Mouse (Mus musculus): ENCODE measurements around the gene C87436.

The C87436 gene

DNA sequence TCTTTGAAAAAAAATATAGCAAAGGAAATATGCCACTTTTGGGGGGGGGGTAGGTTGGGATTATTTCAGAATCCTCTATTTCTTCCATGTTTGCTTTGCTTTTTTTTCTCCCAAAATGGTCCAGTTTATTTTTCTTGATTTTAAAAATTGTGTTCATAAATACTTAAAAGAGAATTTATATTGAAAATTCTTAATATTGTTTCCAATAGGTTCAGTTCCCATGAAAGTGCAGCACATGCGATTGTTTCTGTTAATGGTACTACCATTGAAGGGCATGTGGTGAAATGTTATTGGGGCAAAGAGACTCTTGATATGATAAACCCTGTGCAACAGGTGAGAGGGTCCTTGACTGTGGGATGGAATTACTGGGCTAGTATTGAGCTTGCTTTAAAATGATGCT lies 11.8 kb upstream of the C87436 start, which contains the start of gene Gm44790:
Gm44790 (plus strand) TSS at position 301 of the 400 bp plus-strand sequence.
- no peak for DNase-seq (ENCODE audit: extremely low spot score)

DNA sequence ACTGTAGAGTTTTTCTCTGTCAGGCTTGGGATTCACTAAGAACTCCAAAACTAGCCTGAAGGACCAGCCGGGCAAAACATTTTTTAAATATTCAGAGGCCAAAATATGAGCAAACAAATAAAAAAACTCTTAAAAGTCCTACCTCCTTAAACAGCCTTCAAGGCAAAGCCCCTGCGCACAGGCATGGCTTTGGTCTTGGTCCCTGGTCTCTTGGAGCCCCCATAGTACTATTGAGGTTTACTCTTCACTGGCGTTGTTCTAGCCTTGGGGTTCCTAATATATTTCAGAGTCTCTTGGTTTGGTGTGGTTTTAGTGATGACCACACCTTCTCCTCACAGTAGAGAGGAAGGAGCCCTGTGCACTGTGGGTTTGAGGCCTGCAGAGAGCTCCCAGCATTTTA lies 6.6 kb upstream of the C87436 start:
- DNase-seq (ENCODE audit: extremely low spot score), result no peak

DNA sequence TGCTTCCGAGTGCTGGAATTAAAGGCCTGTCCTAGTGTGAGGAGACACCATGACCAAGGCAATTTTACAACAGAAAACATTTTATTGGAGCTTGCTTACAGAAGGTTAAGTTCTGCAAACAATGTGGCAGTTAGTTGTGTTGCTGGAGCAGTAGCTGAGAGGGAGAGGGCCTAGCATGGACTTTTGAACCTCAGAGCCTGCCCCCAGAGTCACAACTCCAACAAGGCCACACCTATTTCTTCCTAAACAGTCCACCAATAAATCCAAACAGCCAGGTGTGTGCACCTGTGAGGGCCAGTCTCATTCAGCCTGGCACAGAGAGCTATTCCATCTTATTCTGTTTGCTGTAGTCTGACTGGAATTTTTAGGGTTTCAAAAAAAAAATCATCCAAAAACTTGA lies 4.5 kb upstream of the C87436 start:
- DNase-seq (ENCODE audit: extremely low spot score), result no peak

DNA sequence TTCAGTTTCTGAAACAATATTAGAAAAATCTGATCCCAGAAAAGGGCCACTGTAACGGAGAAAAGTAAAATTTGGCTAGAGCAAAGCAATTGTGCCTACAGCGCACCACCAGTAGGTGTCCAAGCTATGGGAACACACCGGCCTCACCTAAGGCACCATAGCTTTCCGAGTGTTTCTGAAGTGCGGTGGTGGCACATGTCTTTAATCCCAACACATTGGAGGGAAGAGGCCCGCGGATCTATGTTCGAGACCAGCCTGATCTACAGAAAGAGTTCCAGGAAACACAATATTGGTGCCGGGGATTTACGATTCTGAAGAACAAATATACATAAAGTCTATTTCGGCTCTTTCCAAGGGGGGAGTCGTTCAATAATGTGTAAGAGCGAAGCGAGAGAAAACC lies 463 bp upstream of the C87436 start:
- peak; percentile 66 for DNase-seq (ENCODE audit: extremely low spot score)

DNA sequence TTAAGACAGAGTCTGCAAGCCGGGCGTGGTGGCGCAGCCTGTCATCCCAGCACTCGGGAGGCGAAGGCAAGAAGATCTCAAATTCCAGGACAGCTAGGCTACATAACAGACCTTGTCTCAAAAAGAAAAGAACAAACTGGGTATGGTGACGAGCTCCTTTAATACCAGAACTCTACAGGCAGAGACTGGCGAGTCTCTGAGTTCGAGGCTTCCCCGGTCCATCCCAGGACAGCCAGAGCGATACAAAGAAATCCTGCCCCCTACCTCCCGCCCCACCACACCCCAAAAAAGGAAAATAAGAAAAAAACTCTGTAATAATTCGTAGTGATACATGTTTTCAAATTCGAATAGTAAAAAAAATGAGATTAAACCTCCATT lies 934 bp downstream of the C87436 start:
- DNase-seq (ENCODE audit: extremely low spot score), result no peak

DNA sequence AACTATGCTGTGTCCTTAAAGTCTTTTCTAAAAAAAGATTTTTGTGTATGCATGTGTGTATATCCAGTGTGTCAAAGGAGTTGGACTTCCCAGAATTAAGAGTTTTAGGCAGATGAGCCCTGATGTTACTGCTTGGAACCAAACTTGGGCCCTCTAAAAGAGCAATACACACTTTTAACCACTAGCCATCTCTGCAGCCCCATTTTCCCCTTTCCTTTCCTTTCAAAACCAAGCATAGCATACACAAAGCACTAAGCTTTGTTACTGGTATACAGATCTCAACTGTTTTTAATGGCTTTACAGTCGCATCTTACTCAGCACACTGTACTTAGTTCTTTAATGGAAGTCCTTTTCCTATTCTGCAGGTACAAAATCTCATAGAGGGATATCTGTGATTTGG lies 1.4 kb downstream of the C87436 start:
- no peak for DNase-seq (ENCODE audit: extremely low spot score)

DNA sequence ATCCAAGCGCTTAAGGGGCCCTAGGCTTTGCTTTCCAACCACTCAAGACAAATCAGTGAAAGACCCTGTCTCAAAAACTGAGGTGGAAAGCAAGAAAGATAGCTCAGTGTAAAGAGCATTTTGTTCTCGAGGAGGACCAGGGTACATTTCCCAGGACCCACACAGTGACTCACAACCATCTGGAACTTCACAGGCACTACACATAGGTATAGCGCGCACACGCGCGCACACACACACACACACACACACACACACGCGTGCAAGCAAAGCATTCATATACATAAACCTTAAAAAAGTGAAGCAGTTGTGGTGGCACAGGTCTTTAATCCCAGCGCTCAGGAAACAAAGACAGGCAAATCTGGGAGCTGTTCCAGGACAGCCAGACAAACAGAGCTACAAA lies 3.4 kb downstream of the C87436 start:
- DNase-seq (ENCODE audit: extremely low spot score), result no peak

DNA sequence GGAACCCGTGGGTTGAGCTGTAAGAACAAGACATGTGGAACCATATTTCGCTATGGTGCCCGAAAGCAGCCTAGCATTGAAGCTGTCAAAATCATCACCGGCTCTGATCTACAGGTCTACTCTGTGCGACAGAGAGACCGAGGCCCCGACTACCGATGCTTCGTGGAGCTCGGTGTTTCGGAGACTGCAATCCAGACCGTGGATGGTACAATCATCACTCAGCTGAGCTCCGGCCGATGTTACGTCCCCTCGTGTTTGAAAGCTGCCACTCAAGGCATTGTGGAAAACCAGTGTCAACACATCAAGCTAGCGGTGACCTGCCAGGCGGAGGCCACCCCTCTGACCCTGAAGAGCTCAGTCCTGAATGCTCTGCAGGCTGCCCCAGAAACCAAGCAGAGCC lies 7.4 kb downstream of the C87436 start:
- no peak for DNase-seq (ENCODE audit: extremely low spot score)

DNA sequence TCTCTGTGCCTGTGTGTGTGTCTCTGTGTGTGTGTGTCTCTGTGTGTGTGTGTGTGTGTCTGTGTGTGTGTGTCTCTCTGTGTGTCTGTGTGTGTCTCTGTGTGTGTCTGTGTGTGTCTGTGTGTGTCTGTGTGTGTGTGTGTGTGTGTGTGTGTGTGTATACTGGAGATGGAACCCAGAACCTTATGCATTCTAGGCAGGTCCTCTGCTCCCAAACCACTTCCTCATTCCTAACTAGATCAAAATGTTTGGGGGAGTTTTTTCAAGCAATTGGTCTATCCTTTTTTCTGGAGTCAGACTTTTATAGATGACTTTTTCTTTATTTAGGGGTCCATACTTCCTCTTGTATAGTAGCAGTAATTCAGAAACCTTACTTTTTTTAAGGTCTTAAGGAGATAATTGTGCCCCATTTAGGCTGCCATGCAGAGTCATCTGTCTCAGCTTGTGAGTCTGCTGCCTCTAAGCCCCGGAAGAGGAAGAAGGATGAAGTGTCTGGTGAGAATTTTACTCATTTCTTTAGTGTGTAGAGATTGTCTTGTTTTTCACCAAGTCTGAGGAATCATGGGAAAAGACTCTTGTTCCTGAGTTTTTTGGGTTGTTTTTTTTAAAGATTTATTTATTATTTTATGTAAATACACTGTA lies 8.9 kb downstream of the C87436 start:
- DNase-seq (ENCODE audit: extremely low spot score), result no peak

DNA sequence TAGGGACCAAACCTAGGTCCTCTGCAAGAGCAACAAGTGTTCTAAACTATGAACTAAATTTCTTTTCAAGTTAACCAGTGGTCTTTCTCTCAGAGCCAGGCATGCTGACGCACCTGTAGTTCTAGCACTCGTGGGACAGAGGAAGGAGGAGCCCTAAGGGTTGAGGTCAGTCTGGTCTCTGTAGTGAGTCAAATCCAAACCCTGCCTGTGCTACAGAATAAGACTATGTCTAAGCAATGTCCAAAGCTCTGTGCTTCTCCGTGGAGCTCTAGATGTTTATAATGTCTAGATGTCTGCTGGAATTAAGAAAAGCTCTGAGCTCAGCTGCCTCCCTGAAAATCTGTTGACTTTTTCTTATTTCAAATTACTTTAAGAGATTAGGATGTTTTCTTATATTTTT lies 18.6 kb downstream of the C87436 start:
- DNase-seq (ENCODE audit: extremely low spot score), result no peak

DNA sequence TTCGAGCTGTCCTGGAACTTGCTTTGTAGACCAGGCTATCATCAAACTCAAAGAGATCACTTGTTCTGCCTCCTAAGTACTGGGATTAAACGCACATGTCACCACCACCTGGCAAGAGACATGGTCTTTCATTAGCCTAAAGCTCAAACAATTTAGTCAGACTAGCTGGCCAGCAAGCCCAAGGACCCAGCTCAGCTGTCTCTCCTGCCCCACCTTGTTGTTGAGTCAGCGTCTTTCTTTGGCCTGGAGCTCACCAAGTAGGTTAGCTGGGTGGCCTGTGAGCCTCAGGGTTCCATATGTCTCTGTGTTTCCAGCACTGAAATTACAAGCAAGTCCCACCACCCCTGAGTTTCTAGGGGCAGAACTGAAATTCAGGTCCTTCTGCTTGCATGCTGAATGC lies 24.9 kb downstream of the C87436 start:
- DNase-seq (ENCODE audit: extremely low spot score), result no peak

DNA sequence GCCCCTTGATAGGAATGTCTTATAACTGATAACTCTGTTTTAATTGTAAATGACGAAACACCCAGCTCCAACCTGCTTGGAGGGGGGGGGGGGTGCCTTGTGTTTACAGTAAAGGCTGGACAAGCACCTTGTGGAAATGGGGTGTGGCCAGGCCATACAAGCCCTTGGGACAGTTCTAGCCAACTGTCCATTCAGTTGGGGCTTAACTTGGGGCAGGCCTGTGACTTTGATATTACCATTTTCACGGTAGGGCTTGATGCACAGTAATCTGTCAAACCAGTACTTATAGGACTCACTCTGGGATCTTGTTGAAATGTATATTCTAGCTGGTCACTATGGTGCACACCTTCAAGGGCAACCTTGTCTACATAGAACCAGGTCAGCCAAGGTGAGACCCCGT lies 33.1 kb downstream of the C87436 start:
- DNase-seq (ENCODE audit: extremely low spot score), result no peak

DNA sequence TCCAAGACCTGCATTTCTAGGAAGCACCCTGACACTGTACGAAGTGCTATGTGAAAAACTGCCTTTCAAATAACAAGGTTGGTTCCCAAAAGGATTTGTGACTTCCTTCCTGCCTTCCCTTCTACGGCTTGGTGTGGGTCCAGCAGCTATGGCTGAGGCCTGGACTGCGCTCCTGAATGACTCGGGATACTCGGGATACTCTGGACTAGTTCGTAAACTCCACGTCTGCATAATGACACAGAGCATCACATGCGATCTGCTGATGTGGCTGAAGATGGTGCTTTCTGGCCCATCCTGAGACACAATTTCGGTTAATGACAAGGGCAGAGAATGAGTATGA lies 33.6 kb downstream of the C87436 start:
- no peak for DNase-seq (ENCODE audit: extremely low spot score)

DNA sequence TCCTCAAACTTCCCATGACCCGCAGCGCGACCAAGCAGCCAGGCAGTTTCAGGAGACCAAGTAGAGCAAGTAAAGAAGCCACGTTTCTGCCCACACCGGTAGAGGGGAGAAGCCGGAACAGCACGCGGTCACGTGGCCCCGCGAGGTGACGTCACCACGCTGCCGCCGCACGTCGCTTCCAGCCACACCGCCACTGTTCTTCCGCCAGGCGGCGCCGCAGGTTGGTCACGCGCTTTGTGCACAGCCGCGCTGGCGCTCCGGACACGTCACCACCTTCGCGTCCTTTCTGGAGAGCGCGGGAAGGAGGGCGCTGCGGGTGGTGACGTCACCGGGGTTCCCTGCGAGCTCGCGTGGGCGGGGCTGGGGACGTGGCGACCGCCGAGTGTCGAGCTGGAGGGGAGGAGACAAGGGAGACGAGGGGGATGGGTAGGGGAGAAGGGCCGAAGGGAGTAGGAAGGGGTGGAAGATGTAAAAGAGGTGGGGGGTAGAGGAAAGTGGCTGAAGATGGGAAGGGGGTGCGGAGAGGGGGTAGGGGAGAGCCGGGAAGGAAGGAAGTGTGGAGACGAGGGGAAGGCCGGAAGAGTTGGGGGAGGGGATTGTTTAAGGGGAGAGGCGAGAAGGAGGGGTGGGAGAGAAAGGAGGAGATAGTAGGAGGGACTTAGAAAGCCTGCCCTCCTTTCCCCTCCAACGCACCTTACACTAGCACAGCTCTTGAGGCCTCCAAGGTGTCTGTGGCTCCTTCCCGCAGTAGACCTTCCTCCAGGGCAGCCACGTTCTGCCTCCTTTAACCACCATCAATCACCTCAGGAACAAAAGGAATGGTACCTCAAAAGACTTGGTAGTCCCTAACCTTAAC lies 34.2 kb downstream of the C87436 start:
- DNase-seq (ENCODE audit: extremely low spot score), result peak; percentile 100

DNA sequence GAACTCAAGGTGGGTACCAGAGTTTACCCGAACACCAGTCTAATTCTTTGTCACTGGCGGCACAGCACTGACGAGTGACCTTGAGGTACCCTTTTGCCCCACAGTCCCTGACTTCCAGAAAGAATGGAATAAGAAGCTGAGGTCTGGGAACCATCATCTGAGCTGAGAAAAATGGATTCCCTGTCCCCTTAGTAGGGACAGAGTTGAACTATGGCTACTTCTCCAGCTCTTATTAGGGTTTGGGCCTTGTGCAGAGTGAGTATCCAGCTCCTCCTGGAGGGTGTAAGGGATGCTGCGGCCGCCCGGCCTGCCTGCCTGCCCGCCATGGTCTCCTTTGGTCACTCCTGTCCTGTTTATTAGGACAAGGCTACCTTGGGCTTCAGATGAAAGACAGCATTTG lies 34.9 kb downstream of the C87436 start:
- DNase-seq (ENCODE audit: extremely low spot score), result peak; percentile 46

DNA sequence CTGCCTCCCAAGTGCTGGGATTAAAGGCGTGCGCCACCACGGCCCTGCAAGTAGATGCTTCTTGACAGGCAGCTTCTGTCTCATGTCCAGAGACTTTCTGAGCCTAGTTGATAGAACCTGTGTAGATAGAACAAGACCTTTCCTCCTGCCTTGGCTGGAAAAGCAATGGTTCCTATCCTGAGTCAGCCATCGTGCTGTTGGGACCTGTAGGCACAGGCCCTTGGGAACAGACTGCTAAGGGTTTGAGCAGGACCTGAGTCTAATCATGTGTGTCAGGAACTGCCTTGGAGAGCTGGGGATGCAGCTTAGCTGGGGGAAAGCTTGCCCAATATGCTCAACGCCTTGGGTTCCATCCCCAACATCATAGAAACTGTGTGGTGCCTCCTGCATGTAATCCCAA lies 35.9 kb downstream of the C87436 start:
- DNase-seq (ENCODE audit: extremely low spot score), result no peak

DNA sequence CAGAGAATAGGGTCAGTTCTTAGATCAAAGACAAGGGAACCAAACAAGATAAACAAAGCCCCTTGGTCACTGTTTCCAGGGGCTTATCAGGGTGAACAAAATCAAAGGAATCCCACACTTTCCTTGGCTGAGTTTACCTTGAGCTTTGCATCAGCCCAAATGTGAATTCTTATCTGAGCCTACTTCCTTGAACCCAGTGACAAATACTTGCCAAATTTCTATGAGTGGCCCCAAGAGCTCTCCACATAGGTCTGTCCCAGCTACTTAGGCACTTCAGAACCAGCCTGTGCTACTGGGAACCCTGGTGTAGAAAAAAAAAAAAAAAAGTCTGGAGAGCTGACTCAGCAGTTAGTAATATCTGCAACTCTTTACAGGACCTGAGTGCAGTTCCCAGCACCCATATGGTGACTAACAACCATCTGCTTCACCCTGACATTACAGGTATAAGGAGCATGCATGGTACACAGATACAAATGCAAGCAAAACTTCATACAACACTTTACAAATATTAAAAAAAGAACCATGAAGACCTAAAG lies 36.5 kb downstream of the C87436 start:
- no peak for DNase-seq (ENCODE audit: extremely low spot score)

DNA sequence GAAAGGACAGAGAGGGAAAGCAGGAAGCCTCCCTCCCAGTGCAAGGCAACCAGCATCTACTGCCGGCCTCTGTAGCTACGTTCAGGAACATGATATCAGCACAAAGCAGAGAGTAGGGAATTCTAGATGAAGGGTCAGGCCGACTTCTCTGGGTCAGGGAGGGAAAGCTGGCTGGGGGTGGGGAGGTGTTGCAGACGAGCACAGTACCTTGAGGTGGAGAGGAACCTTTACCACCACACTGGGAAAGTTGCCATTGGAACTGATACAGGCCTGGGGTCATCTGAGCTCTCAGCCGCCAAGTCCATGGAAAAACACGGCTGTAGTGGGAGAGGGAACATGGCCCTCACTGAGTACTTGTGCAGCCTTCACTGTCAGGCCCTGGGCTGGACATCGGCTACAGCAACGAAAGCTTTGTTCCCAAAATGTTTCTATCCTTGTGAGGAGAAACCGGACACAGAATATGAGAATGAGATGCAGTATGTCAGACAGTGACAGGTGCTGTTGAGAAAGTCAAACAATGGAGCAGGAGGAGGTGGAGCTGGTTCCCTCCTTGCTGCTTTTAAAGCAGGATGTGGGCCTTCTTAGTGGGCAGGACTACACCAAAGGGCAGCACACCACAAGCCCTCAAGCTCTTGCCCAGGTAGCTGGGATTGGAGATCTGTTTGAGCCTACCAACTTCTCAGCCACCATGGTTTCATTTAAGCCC lies 37.4 kb downstream of the C87436 start:
- DNase-seq (ENCODE audit: extremely low spot score), result no peak

DNA sequence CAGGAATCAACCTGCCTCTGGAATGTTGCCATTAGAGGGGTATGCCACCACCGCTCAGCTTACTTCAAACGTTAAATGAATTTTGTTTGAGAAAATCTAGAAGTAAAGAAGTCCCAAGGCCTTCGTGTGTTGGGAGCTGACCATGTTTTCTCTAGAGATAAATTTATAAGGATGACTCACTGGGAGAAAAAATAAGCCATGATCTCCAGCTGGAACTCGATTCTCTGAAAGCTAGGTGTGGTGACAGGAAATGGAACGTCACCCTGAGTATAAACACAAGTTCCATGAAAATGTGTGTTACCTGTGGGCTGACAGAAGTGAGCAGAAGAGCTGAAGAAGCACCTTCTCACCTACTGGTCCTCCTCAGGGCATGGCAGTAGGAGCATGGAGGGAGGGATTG lies 38.8 kb downstream of the C87436 start:
- no peak for DNase-seq (ENCODE audit: extremely low spot score)

DNA sequence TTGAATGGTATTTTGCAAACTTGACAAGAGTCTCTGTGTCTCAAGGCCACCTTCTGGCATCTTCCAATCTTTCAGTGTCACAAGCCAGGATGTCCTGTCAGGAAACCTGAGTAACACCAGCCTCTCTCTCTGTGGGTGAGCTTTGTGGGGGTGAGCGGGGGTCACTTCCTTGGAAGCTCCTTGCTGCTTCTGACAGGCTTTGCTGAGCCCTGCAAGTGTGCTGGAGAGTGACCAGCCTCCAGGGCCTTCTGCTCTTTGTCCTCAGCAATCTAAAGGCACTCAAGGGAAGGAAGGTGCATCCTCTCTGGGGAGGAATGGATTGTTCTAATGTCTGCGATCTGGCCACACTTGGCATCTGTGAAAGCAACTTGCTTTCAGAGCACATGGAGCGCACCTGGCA lies 41.1 kb downstream of the C87436 start:
- no peak for DNase-seq (ENCODE audit: extremely low spot score)

DNA sequence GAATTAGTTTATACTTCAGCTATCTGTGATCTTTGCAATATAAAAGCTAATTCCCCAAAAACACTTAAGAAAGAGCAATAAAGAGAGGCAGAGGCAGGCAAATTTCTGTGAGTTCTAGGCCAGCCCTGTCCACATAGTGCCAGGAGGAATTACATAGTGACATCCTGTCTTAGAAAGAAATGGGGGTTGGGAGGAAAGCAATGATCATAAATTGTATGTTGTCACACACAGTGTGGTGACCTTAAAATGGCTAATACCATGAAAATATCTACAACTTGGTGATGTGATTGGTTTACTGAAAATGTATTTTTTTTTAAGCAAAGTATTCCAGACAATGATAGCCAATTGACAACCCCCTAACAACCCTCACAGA lies 41.6 kb downstream of the C87436 start:
- no peak for DNase-seq (ENCODE audit: extremely low spot score)

DNA sequence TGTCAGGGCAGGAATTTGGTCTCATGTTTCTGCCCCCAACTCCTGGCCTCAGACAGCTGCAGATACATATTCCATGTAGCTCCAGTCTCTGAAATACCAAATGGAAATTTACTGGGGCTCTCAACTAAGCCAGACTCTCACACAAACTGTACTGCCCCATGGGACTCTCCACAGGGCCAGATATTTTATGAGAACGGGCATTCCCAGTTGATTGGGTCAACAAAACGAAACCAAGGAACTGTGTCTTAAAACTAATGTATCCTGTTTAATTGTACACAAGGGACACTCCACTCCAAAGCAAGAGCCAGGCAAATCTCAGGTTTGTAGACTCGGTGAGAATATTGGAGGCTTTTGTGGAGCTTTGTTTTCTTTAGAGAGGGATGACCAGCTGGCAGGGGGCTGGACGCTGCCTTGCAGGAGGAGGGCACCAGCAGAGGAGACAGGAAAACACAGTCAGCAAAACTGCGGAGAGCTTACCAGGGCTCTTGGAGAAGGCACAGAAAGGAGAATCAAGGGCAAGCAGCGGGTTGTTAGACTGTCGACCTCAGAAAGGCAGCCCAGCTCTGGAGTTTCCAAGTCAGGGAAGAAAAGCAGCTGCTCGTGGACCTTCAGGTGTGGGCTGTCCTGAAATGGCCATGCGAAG lies 42.1 kb downstream of the C87436 start:
- no peak for DNase-seq (ENCODE audit: extremely low spot score)
